Mouse (Mus musculus) limb, embryonic 14.5 days (tissue): Measurements from ENCODE around the gene Ncmap. TPM values are rescaled to one million over a fixed set of nuclear protein-coding genes. Genes with fewer than 3 reads are reported as not detected.

Source experiments
- ATAC-seq: fragments of 200-750 bp; cut with Nextera tagmentation; 2 replicates; pipeline ENCODE4 v1.8.0; 2017; ENCODE audit warnings: low read depth, moderate number of reproducible peaks, moderate TSS enrichment; ENCODE audit not compliant: low FRiP score
- DNase-seq: peaks from one replicate; pipeline ENCODE4 v3.0.0-alpha.2; 2015; ENCODE audit warnings: low spot score
- H3K27ac ChIP-seq: fragments of 300-500 bp; sonication (generic); replicated peaks from 2 replicates; pipeline ENCODE4 v1.5.1; 2014; ENCODE audit warnings: low read depth, mild to moderate bottlenecking, low read length, moderate library complexity, mixed read lengths
- H3K27me3 ChIP-seq: fragments of 300-500 bp; sonication (generic); 2 replicates; pipeline ENCODE4 v1.6.1; 2014; ENCODE audit warnings: low read length, mixed read lengths; ENCODE audit not compliant: control insufficient read depth, insufficient read depth
- H3K36me3 ChIP-seq: fragments of 300-500 bp; sonication (generic); 2 replicates; pipeline ENCODE4 v1.6.1; 2014; ENCODE audit warnings: mild to moderate bottlenecking, low read length, moderate library complexity, mixed read lengths; ENCODE audit not compliant: control insufficient read depth, insufficient read depth
- H3K4me1 ChIP-seq: fragments of 300-500 bp; sonication (generic); 2 replicates; pipeline ENCODE4 v1.6.1; 2014; ENCODE audit warnings: antibody characterized with exemption, low read length, mixed read lengths; ENCODE audit not compliant: control insufficient read depth, insufficient read depth
- H3K4me2 ChIP-seq: fragments of 300-500 bp; sonication (generic); replicated peaks from 2 replicates; pipeline ENCODE4 v1.6.1; 2014; ENCODE audit warnings: low read depth, mild to moderate bottlenecking, low read length, moderate library complexity; ENCODE audit not compliant: severe bottlenecking
- H3K4me3 ChIP-seq: fragments of 300-500 bp; sonication (generic); replicated peaks from 2 replicates; pipeline ENCODE4 v1.5.1; 2014; ENCODE audit warnings: low read length
- H3K9ac ChIP-seq: fragments of 300-500 bp; sonication (generic); 2 replicates; pipeline ENCODE4 v1.6.1; 2014; ENCODE audit warnings: mild to moderate bottlenecking, low read depth, low read length, moderate library complexity; ENCODE audit not compliant: severe bottlenecking
- H3K9me3 ChIP-seq: fragments of 300-500 bp; sonication (generic); 2 replicates; pipeline ENCODE4 v1.6.1; 2016; ENCODE audit warnings: low read length; ENCODE audit not compliant: control insufficient read depth
- POLR2A ChIP-seq: fragments of 200-500 bp; IDR thresholded peaks from 2 replicates; pipeline ENCODE4 v1.8.0; 2012; ENCODE audit warnings: inconsistent platforms, mild to moderate bottlenecking, moderate library complexity, borderline replicate concordance; ENCODE audit not compliant: insufficient read depth, insufficient read length; ENCODE audit errors: extremely low read depth
- WGBS: fragments of 180-500 bp; shearing (Covaris S2); extraction: QIAGEN DNeasy Blood & Tissue Kit; methylation state at CpG from one replicate; pipeline ENCODE4 v1.1.7; 2014; 5-methylcytosine and 5-hydroxymethylcytosine counted together
- polyA plus RNA-seq, 2 experiments: library from polyadenylated mRNA; depleted of rRNA in 1 of 2; stranded (reverse) in 1 of 2; unstranded in 1 of 2; fragments of >200 nt; fragmentation: Nextera tagmentation in 1 of 2; extraction: Ambion mirVana in 1 of 2; gene quantifications; 2 replicates each; pipeline versions ENCODE4 v1.2.1 to v1.2.3; 2012 to 2014

Ncmap gene
- polyA plus RNA-seq, 2 experiments, result 11.9 to 20.9 TPM

DNA sequence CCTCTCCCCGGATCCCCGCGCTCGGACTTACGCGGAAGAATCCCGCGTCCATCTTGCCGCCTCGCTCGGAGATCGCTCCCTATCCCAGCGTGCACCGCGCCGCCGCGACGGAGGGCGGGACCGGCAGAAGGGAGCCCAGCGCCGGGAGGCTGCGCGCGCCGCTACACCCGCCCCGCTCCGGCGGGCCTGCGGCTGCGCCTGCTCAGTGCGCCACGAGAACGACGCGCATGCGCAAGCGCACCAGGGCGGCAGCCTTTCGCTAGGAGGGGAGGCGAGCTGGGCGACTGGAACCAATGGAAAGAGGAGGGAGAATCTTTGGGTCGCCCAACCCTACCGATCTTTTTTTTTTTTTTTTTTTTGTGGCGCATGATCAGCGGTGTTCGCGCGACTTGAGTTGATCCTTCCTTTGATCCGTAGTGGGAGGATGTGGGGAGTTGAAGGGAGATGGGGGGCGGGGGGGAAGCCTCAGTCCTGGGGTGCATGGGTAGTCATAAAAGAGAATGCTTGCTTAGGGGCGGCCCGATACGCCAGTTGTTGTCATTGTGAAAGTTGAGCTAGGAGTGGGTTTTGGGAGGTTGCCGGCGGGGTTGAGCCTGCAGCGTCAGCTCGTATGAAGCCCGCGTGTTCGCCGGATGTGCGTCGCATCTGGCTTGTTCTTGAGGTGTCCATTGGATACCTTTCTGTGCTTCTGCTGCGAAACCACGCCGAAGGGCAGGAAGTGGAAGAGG, 44.8 kb downstream of the Ncmap start, which contains the start of gene Srrm1:
Gene Srrm1 (minus strand): TSS at position 256 of the 728 bp plus-strand sequence.
- ATAC-seq (peak; percentile 92), DNase-seq (peak; percentile 98)
- Histone ChIP-seq H3K9me3 (no peaks in the 10 kb centered on the region), H3K36me3 (peaks cover 15% of the 10 kb centered on the region), H3K27me3 (no peaks in the 10 kb centered on the region), H3K9ac (peak within 1 kb of the TSS; percentile 98), H3K4me2 (peak within 1 kb of the TSS; percentile 79), H3K4me1 (peaks cover 17% of the 10 kb centered on the region), H3K4me3 (peak within 1 kb of the TSS; percentile 94), H3K27ac (peak within 1 kb of the TSS; percentile 95)
- peak; percentile 81; the same call in 1 of the 2 replicates for TF ChIP-seq POLR2A
- 0% methylated on average over 54 of the region's 69 CpGs for WGBS

DNA sequence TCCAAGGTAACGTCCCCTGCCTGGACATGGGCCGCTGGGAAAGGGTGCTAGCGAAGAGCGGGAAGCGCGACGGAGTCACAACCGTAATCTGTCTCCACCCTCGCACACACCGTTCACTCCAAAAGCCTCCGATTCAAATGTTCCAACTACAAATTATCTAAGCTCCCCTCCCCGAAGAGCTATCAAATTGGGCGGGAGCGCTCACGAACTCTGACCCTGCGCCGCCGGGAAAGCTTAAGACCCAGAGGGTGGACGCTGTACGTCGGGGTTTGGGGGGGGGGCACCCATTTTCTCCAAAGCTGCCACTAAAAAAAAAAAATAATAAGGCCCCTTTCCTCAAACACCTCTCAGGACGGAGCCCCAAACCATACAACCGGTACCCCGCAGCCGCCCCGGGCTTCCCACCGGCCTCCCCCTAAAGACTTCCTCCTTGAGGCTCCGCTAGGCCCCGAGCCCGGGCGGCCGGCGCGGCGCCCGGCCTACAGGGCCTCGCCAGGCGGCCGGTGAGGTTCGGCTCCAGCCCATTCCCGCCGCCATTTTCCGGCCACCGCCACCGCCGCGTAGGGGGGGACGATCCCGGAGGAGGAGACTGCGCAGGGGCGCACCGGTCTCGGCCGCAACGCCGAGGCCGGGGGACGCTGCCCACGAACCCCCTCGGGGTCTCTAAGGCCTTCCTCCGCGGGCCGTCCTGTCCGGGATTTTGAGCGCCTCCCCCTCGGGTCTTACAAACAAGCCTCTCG, 45.5 kb downstream of the Ncmap start:
- Histone ChIP-seq H3K9ac (peak overlapping the region; percentile 98), H3K9me3 (no peaks in the 10 kb centered on the region), H3K4me2 (peak overlapping the region; percentile 75), H3K27me3 (no peaks in the 10 kb centered on the region), H3K36me3 (peaks cover 17% of the 10 kb centered on the region), H3K27ac (peak overlapping the region; percentile 95), H3K4me1 (peaks cover 17% of the 10 kb centered on the region), H3K4me3 (peak overlapping the region; percentile 94)
- ATAC-seq (peak; percentile 1), DNase-seq (peak; percentile 3)
- no peak for TF ChIP-seq POLR2A
- under 1% methylated on average over 47 of the region's 67 CpGs for WGBS

DNA sequence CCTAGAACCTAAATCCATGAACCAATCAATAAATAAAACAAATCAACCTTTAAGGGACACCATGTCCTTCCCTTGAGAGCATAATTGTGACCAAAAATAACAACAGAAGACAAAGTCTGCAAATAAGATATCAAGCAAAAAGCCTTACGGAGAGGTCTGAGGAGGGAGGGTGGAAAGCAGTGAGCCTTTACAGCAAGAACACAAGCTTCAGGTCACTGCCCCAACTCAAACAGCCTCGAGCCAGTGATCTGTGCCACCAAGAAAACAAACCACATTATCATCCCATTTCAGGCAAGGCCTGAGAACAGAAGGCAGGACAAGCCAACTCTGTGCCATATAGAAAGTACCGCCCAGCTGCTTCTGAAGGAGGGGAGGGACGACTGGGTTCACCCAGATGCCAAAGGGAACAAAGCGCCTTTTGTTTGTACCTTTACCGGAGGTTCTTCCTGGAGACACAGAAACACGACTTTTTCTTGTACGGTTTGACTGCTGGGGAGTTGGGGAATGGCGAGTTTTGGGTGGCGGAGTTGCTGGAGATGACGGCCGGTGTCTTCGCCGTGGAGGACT, 60.6 kb downstream of the Ncmap start:
- H3K27me3 ChIP-seq, result no peaks in the 10 kb centered on the region
- no peak for DNase-seq
- H3K9me3 ChIP-seq, result no peaks in the 10 kb centered on the region
- no peak for TF ChIP-seq POLR2A
- no peak overlapping the region for H3K27ac ChIP-seq
- H3K4me3 ChIP-seq, result no peak overlapping the region
- WGBS, result 87% methylated on average over 14 of the region's 14 CpGs
- no peak for ATAC-seq
- H3K9ac ChIP-seq, result no peak overlapping the region
- H3K36me3 ChIP-seq, result peaks cover 97% of the 10 kb centered on the region
- H3K4me1 ChIP-seq, result no peaks in the 10 kb centered on the region
- no peak overlapping the region for H3K4me2 ChIP-seq

DNA sequence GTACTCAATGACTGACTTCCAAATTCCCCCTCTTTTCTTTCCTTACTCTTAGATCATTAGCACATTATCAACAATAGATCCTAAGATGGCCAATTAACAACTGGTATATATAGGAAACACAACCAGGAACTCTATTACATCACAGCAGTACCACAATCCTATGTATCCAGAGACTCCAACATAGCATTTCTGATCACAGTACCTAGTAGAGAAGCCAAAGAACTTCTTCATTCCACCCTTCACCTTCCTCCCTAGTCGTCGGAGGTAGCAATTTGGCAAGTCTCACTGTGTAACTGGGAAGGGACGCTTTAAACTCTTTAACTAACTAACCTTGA, 62.0 kb downstream of the Ncmap start:
- DNase-seq (no peak), ATAC-seq (no peak)
- H3K36me3 ChIP-seq, result peaks cover 97% of the 10 kb centered on the region
- H3K4me3 ChIP-seq, result no peak overlapping the region
- TF ChIP-seq POLR2A, result no peak
- H3K27me3 ChIP-seq, result no peaks in the 10 kb centered on the region
- no peaks in the 10 kb centered on the region for H3K4me1 ChIP-seq
- no peaks in the 10 kb centered on the region for H3K9me3 ChIP-seq
- no peak overlapping the region for H3K27ac ChIP-seq
- H3K9ac ChIP-seq, result no peak overlapping the region
- no peak overlapping the region for H3K4me2 ChIP-seq
- WGBS, result 85% methylated on average over 3 of the region's 3 CpGs

DNA sequence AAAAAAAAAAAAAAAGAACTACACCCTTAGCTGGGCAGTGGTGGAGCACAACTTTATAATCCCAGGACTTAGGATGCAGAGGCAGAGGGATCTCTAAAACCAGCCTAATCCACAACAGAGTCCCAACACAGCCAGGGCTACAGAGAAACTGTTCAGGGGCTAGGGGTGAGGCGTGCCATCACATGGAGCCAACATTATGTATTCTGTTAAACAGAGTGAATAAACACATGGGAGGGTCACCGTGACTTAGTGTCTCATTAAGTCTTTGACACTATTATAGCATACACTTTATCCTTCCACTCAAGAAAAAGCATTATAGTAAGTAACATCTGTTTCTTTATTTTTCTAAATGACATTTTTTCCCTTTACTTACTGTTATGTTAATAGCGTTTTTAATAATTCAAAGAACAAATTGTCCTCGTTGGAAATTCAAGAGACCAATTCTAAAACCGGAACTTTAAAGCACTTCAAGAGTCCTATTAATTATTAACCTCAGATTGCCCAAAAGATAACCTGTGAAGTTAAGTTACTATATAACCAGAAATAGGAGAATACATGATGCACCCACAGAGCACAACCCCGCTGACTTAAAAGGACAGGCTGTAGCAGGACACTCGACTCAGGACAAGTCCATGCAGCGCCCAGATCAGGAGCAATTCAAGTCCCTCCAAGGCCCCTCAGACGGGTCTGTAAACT, 62.6 kb downstream of the Ncmap start:
- Histone ChIP-seq H3K4me1 (no peaks in the 10 kb centered on the region), H3K4me2 (no peak overlapping the region), H3K4me3 (no peak overlapping the region), H3K27ac (no peak overlapping the region), H3K36me3 (peaks cover 97% of the 10 kb centered on the region), H3K9ac (no peak overlapping the region), H3K9me3 (no peaks in the 10 kb centered on the region), H3K27me3 (no peaks in the 10 kb centered on the region)
- ATAC-seq (no peak), DNase-seq (no peak)
- no peak for TF ChIP-seq POLR2A
- WGBS, result 92% methylated on average over 9 of the region's 9 CpGs
